Mouse (Mus musculus): ENCODE measurements around the gene S100a3.

- no peak for TF ChIP-seq CTCF (conservative IDR thresholded peaks at IDR 0.05; ENCODE audit: insufficient read depth, insufficient read length, low read depth, low read length)
- TF ChIP-seq POLR2A (IDR thresholded peaks at IDR 0.05; ENCODE audit: low read depth, low read length): no peak
Measured at GRCm38 (mm10) chr3:90609102-90609501, 48.7 kb downstream of the S100a3 start.

Data from kidney, adult 2 months (tissue).